Mouse (Mus musculus): Measurements from ENCODE around the gene Gm45785. TPM values are rescaled to one million over a fixed set of nuclear protein-coding genes. Genes with fewer than 3 reads are reported as not detected.

Gene Gm45785
- polyA plus RNA-seq, 1 experiment = not detected

GRCm38 (mm10) chr7:140882469-140882803 lies 26.3 kb upstream of the Gm45785 start:
- TF ChIP-seq CTCF (IDR thresholded peaks at IDR 0.05; ENCODE audit: borderline replicate concordance, insufficient read depth, low read length) (no peak), POLR2A (IDR thresholded peaks at IDR 0.05; ENCODE audit: low read depth, low read length) (no peak)
- Histone ChIP-seq H3K4me1 (ENCODE audit: control insufficient read depth, insufficient read depth, low read length) (peaks cover 5% of the 10 kb centered on the region), H3K27ac (ENCODE audit: insufficient read depth, low read length) (peak overlapping the region; percentile 4; the same call in 1 of the 2 replicates), H3K4me3 (ENCODE audit: insufficient read depth, low read length) (peak overlapping the region; percentile 97)

GRCm38 (mm10) chr7:140881696-140882468 lies 25.8 kb upstream of the Gm45785 start, which contains the start of the genes Psmd13 and Sirt3:
TSS of gene Psmd13 (plus strand) at chr7:140881968.
TSS of gene Sirt3 (minus strand) at chr7:140882309.
- TF ChIP-seq POLR2A (IDR thresholded peaks at IDR 0.05; ENCODE audit: low read depth, low read length) (peak; percentile 88), CTCF (IDR thresholded peaks at IDR 0.05; ENCODE audit: borderline replicate concordance, insufficient read depth, low read length) (no peak)
- Histone ChIP-seq H3K27ac (ENCODE audit: insufficient read depth, low read length) (peak within 1 kb of the TSS; percentile 56), H3K4me1 (ENCODE audit: control insufficient read depth, insufficient read depth, low read length) (peaks cover 5% of the 10 kb centered on the region), H3K4me3 (ENCODE audit: insufficient read depth, low read length) (peak within 1 kb of the TSS; percentile 97)

- Histone ChIP-seq H3K27ac (ENCODE audit: insufficient read depth, low read length) (no peak overlapping the region), H3K4me1 (ENCODE audit: control insufficient read depth, insufficient read depth, low read length) (peaks cover 5% of the 10 kb centered on the region), H3K4me3 (ENCODE audit: insufficient read depth, low read length) (peak overlapping the region; percentile 97)
- TF ChIP-seq CTCF (IDR thresholded peaks at IDR 0.05; ENCODE audit: borderline replicate concordance, insufficient read depth, low read length) = no peak
These were observed 24.9 kb upstream of the Gm45785 start for GRCm38 (mm10) chr7:140880865-140881515.

- TF ChIP-seq CTCF (IDR thresholded peaks at IDR 0.05; ENCODE audit: borderline replicate concordance, insufficient read depth, low read length) (no peak), POLR2A (IDR thresholded peaks at IDR 0.05; ENCODE audit: low read depth, low read length) (no peak)
These were observed 24.3 kb upstream of the Gm45785 start for GRCm38 (mm10) chr7:140880419-140880818.

GRCm38 (mm10) chr7:140879355-140879754 lies 23.2 kb upstream of the Gm45785 start:
- Histone ChIP-seq H3K27ac (ENCODE audit: insufficient read depth, low read length) (no peak overlapping the region), H3K4me3 (ENCODE audit: insufficient read depth, low read length) (no peak overlapping the region), H3K4me1 (ENCODE audit: control insufficient read depth, insufficient read depth, low read length) (peaks cover 5% of the 10 kb centered on the region)
- TF ChIP-seq POLR2A (IDR thresholded peaks at IDR 0.05; ENCODE audit: low read depth, low read length) = no peak
- TF ChIP-seq CTCF (IDR thresholded peaks at IDR 0.05; ENCODE audit: borderline replicate concordance, insufficient read depth, low read length) = no peak

More at GRCm38 (mm10) chr7:140880419-140880818, 24.3 kb upstream of the Gm45785 start:
- no peak overlapping the region for H3K27ac ChIP-seq (ENCODE audit: insufficient read depth, low read length)
- peaks cover 5% of the 10 kb centered on the region for H3K4me1 ChIP-seq (ENCODE audit: control insufficient read depth, insufficient read depth, low read length)
- H3K4me3 ChIP-seq (ENCODE audit: insufficient read depth, low read length) = no peak overlapping the region

DNA sequence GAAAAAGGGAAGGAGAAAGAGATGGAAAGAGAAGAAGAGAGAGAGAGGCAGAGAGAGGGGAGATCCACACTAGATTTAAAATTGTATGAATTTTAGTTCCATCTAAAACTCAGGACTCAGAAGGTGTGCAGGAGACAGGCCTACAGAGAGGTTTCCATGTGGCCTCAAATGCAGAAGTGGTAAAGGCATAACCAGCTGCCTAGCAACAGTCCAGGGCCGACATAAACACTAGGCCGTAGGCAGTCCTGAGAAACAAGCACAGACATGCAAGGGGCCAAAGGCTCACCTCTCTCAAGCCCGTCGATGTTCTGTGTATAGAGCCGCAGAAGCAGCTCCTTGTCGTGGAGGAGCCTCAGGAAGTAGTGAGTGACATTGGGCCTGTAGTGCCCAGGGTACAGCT lies 21.2 kb upstream of the Gm45785 start:
- Histone ChIP-seq H3K4me1 (ENCODE audit: control insufficient read depth, insufficient read depth, low read length) (no peaks in the 10 kb centered on the region; the same call in 1 of the 2 replicates), H3K27ac (ENCODE audit: insufficient read depth, low read length) (no peak overlapping the region), H3K4me3 (ENCODE audit: insufficient read depth, low read length) (no peak overlapping the region)
- TF ChIP-seq CTCF (IDR thresholded peaks at IDR 0.05; ENCODE audit: borderline replicate concordance, insufficient read depth, low read length) (no peak), POLR2A (IDR thresholded peaks at IDR 0.05; ENCODE audit: low read depth, low read length) (no peak)

DNA sequence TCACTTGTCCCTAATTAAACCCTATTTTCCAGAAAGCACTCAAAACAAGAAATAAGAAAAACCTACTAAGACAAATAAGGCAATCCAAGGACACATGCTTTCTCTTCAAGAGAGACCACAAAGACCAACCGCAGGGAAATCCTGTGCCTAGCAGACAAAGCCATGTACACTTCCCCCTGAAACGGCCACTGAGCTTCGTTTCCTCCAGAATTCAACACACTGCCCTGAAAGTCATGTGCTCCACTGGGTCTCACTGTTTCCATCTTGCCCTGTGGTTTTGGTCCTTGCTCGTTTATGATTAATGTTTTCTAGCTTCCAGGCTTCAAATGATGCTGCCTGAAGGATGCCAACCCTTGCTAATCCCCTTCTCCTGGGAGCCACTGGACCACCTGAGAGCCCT lies 18.1 kb upstream of the Gm45785 start:
- H3K27ac ChIP-seq (ENCODE audit: insufficient read depth, low read length) = no peak overlapping the region
- H3K4me3 ChIP-seq (ENCODE audit: insufficient read depth, low read length) = no peak overlapping the region
- TF ChIP-seq CTCF (IDR thresholded peaks at IDR 0.05; ENCODE audit: borderline replicate concordance, insufficient read depth, low read length) (no peak), POLR2A (IDR thresholded peaks at IDR 0.05; ENCODE audit: low read depth, low read length) (no peak)
- H3K4me1 ChIP-seq (ENCODE audit: control insufficient read depth, insufficient read depth, low read length) = no peaks in the 10 kb centered on the region

- Histone ChIP-seq H3K27ac (ENCODE audit: insufficient read depth, low read length) (no peak overlapping the region), H3K4me1 (ENCODE audit: control insufficient read depth, insufficient read depth, low read length) (no peaks in the 10 kb centered on the region), H3K4me3 (ENCODE audit: insufficient read depth, low read length) (no peak overlapping the region)
- TF ChIP-seq POLR2A (IDR thresholded peaks at IDR 0.05; ENCODE audit: low read depth, low read length) (peak; percentile 30; the same call in 1 of the 2 replicates), CTCF (IDR thresholded peaks at IDR 0.05; ENCODE audit: borderline replicate concordance, insufficient read depth, low read length) (no peak)
These were observed 8.6 kb upstream of the Gm45785 start for GRCm38 (mm10) chr7:140864761-140865160.

DNA sequence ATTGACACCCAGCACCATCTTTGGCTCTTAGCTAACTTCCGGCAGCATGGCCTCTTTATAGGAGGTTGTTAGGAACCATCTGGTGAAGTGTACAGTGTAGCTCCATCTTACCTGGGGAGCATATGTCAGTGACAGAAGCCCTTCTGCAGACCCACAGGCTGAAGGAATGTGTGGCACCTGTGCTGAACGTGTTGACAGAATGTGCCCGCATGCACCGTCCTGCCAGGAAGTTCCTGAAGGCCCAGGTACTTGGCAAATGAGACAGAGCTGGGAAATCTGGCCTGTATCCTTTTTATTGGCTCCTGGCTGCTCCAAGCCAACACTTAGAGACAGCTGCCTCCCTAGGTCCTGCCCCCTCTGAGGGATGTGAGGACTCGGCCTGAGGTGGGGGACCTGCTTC lies 4.6 kb upstream of the Gm45785 start:
- H3K27ac ChIP-seq (ENCODE audit: insufficient read depth, low read length) = no peak overlapping the region
- H3K4me3 ChIP-seq (ENCODE audit: insufficient read depth, low read length) = no peak overlapping the region
- H3K4me1 ChIP-seq (ENCODE audit: control insufficient read depth, insufficient read depth, low read length) = 0 out of 2 replicates have a peak, but pooled peaks cover 4% of the 10 kb centered on the region
- no peak for TF ChIP-seq CTCF (IDR thresholded peaks at IDR 0.05; ENCODE audit: borderline replicate concordance, insufficient read depth, low read length)
- no peak for TF ChIP-seq POLR2A (IDR thresholded peaks at IDR 0.05; ENCODE audit: low read depth, low read length)

DNA sequence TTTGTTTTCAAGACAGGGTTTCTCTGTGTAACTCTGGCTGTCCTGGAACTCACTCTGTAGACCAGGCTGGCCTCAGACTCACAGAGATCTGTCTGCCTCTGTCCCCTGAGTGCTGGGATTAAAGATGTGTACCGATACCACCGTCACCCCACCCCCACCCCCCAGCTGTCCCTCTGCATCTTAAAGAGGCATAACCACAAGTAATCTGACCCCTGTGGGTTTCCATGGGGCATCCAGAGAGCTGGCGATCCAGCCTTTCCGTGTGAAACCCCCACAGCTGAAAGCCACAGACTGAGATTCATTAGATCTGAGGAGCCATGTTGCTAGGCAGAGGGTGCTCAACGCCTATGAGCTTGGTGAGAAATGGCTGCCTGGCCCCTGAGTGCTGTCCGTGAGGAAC lies 3.9 kb upstream of the Gm45785 start:
- TF ChIP-seq CTCF (IDR thresholded peaks at IDR 0.05; ENCODE audit: borderline replicate concordance, insufficient read depth, low read length) (no peak), POLR2A (IDR thresholded peaks at IDR 0.05; ENCODE audit: low read depth, low read length) (no peak)
- Histone ChIP-seq H3K4me3 (ENCODE audit: insufficient read depth, low read length) (no peak overlapping the region), H3K4me1 (ENCODE audit: control insufficient read depth, insufficient read depth, low read length) (0 out of 2 replicates have a peak, but pooled peaks cover 4% of the 10 kb centered on the region), H3K27ac (ENCODE audit: insufficient read depth, low read length) (no peak overlapping the region)
